Mouse (Mus musculus) hindbrain, embryonic 11.5 days (tissue): Measurements from ENCODE around the gene 2510002D24Rik. TPM values are rescaled to one million over a fixed set of nuclear protein-coding genes. Genes with fewer than 3 reads are reported as not detected.

Experiments used
- ATAC-seq: fragments of 200-750 bp; cut with Nextera tagmentation; 2 replicates; pipeline ENCODE4 v1.8.0; 2017; ENCODE audit warnings: mild to moderate bottlenecking, moderate TSS enrichment, moderate library complexity; ENCODE audit not compliant: low FRiP score
- DNase-seq: peaks from one replicate; pipeline ENCODE4 v3.0.0-alpha.2; 2015; ENCODE audit warnings: low spot score
- H3K27ac ChIP-seq: fragments of 300-500 bp; sonication (generic); 2 replicates; pipeline ENCODE4 v1.5.1; 2014; ENCODE audit warnings: mild to moderate bottlenecking, low read depth, low read length
- H3K27me3 ChIP-seq: fragments of 300-500 bp; sonication (generic); 2 replicates; pipeline ENCODE4 v1.6.1; 2014; ENCODE audit warnings: mild to moderate bottlenecking, low read length, moderate library complexity, mixed read lengths; ENCODE audit not compliant: control insufficient read depth, insufficient read depth
- H3K36me3 ChIP-seq: fragments of 300-500 bp; sonication (generic); 2 replicates; pipeline ENCODE4 v1.6.1; 2014; ENCODE audit warnings: mild to moderate bottlenecking, low read length, moderate library complexity, mixed read lengths; ENCODE audit not compliant: control insufficient read depth, insufficient read depth
- H3K4me1 ChIP-seq: fragments of 300-500 bp; sonication (generic); replicated peaks from 2 replicates; pipeline ENCODE4 v1.6.1; 2014; ENCODE audit warnings: low read length, mixed read lengths; ENCODE audit not compliant: control insufficient read depth, insufficient read depth
- H3K4me2 ChIP-seq: fragments of 300-500 bp; sonication (generic); replicated peaks from 2 replicates; pipeline ENCODE4 v1.6.1; 2014; ENCODE audit warnings: mild to moderate bottlenecking, low read depth, low read length
- H3K4me3 ChIP-seq: fragments of 300-500 bp; sonication (generic); 2 replicates; pipeline ENCODE4 v1.5.1; 2014; ENCODE audit warnings: low read depth, low read length
- H3K9ac ChIP-seq: fragments of 300-500 bp; sonication (generic); 2 replicates; pipeline ENCODE4 v1.6.1; 2014; ENCODE audit warnings: low read depth, low read length
- H3K9me3 ChIP-seq: fragments of 300-500 bp; sonication (generic); 2 replicates; pipeline ENCODE4 v1.6.1; 2016; ENCODE audit warnings: low read length; ENCODE audit not compliant: control insufficient read depth
- WGBS: fragments of 180-500 bp; shearing (Covaris S2); extraction: QIAGEN DNeasy Blood & Tissue Kit; methylation state at CpG from one replicate; pipeline ENCODE4 v1.1.7; 2014; 5-methylcytosine and 5-hydroxymethylcytosine counted together
- polyA plus RNA-seq: library from polyadenylated mRNA; unstranded; fragments of >200 nt; fragmentation: Nextera tagmentation; extraction: Ambion mirVana; gene quantifications from 2 replicates; pipeline ENCODE4 v1.2.1, GENCODE M21; 2014

Gene 2510002D24Rik
- polyA plus RNA-seq, 1 experiment from 2014 or later, result 25.6 TPM

GRCm38 (mm10) chr16:18809001-18809400, 27.4 kb upstream of the 2510002D24Rik start:
- WGBS, result 96% methylated on average over 5 of the region's 5 CpGs
- Histone ChIP-seq H3K27me3 (no peaks in the 10 kb centered on the region), H3K9ac (no peak overlapping the region), H3K4me2 (no peak overlapping the region), H3K27ac (no peak overlapping the region), H3K4me1 (no peaks in the 10 kb centered on the region; the same call in 1 of the 2 replicates), H3K4me3 (no peak overlapping the region), H3K36me3 (no peaks in the 10 kb centered on the region), H3K9me3 (no peaks in the 10 kb centered on the region)
- ATAC-seq (no peak), DNase-seq (no peak)

- H3K9me3 ChIP-seq, result no peaks in the 10 kb centered on the region
- H3K27ac ChIP-seq, result no peak overlapping the region
- H3K4me1 ChIP-seq, result no peaks in the 10 kb centered on the region; the same call in 1 of the 2 replicates
- ATAC-seq (no peak; the same call in 1 of the 2 replicates), DNase-seq (no peak)
- peak overlapping the region; percentile 84 for H3K4me3 ChIP-seq
- H3K9ac ChIP-seq, result peak overlapping the region; percentile 58
- no peaks in the 10 kb centered on the region for H3K27me3 ChIP-seq
- 7% methylated on average over 5 of the region's 5 CpGs for WGBS
- 0 out of 2 replicates have a peak, but pooled peaks cover 3% of the 10 kb centered on the region for H3K36me3 ChIP-seq
- peak overlapping the region; percentile 77 for H3K4me2 ChIP-seq
Observed at GRCm38 (mm10) chr16:18811032-18811431, 25.3 kb upstream of the 2510002D24Rik start.

- Histone ChIP-seq H3K27me3 (no peaks in the 10 kb centered on the region), H3K4me2 (peak within 1 kb of the TSS; percentile 77), H3K4me1 (no peaks in the 10 kb centered on the region; the same call in 1 of the 2 replicates), H3K36me3 (0 out of 2 replicates have a peak, but pooled peaks cover 3% of the 10 kb centered on the region), H3K4me3 (peak within 1 kb of the TSS; percentile 84), H3K27ac (peak within 1 kb of the TSS; percentile 61), H3K9ac (peak within 1 kb of the TSS; percentile 80), H3K9me3 (no peaks in the 10 kb centered on the region)
- peak; percentile 96 for ATAC-seq
- DNase-seq, result peak; percentile 92
- WGBS, result under 1% methylated on average over 42 of the region's 42 CpGs
Observed at GRCm38 (mm10) chr16:18811468-18812384, 24.7 kb upstream of the 2510002D24Rik start, which contains the start of the genes Ufd1 and Cdc45. TSS of gene Ufd1 (plus strand) at chr16:18811779. TSS of gene Cdc45 (minus strand) at chr16:18811987.

GRCm38 (mm10) chr16:18812385-18812910, 23.9 kb upstream of the 2510002D24Rik start:
- Histone ChIP-seq H3K4me2 (peak overlapping the region; percentile 61), H3K4me3 (peak overlapping the region; percentile 84), H3K27ac (peak overlapping the region; percentile 61), H3K27me3 (no peaks in the 10 kb centered on the region), H3K9me3 (no peaks in the 10 kb centered on the region), H3K36me3 (0 out of 2 replicates have a peak, but pooled peaks cover 5% of the 10 kb centered on the region), H3K4me1 (no peaks in the 10 kb centered on the region; the same call in 1 of the 2 replicates), H3K9ac (peak overlapping the region; percentile 80)
- DNase-seq, result no peak
- peak; percentile 65 for ATAC-seq
- 3% methylated on average over 31 of the region's 31 CpGs for WGBS

- H3K36me3 ChIP-seq, result peaks cover 34% of the 10 kb centered on the region
- 88% methylated on average over 1 of the region's 1 CpGs for WGBS
- no peak for ATAC-seq
Observed at GRCm38 (mm10) chr16:18822356-18822755, 14.0 kb upstream of the 2510002D24Rik start.

GRCm38 (mm10) chr16:18822925-18823324, 13.5 kb upstream of the 2510002D24Rik start:
- WGBS, result 78% methylated on average over 4 of the region's 4 CpGs
- DNase-seq, result no peak
- H3K36me3 ChIP-seq, result peaks cover 33% of the 10 kb centered on the region
- no peak for ATAC-seq
- no peak overlapping the region for H3K4me3 ChIP-seq
- H3K27me3 ChIP-seq, result no peaks in the 10 kb centered on the region
- no peak overlapping the region for H3K4me2 ChIP-seq
- H3K9me3 ChIP-seq, result no peaks in the 10 kb centered on the region
- no peaks in the 10 kb centered on the region for H3K4me1 ChIP-seq
- no peak overlapping the region for H3K27ac ChIP-seq
- no peak overlapping the region for H3K9ac ChIP-seq

More at GRCm38 (mm10) chr16:18822356-18822755, 14.0 kb upstream of the 2510002D24Rik start:
- H3K4me2 ChIP-seq, result no peak overlapping the region
- no peaks in the 10 kb centered on the region for H3K9me3 ChIP-seq
- no peak for DNase-seq
- no peak overlapping the region for H3K4me3 ChIP-seq
- no peak overlapping the region for H3K27ac ChIP-seq
- H3K9ac ChIP-seq, result no peak overlapping the region
- no peaks in the 10 kb centered on the region for H3K4me1 ChIP-seq
- no peaks in the 10 kb centered on the region for H3K27me3 ChIP-seq

- Histone ChIP-seq H3K9me3 (no peaks in the 10 kb centered on the region), H3K4me1 (no peaks in the 10 kb centered on the region), H3K27ac (no peak overlapping the region), H3K4me2 (no peak overlapping the region), H3K9ac (no peak overlapping the region), H3K27me3 (no peaks in the 10 kb centered on the region), H3K4me3 (no peak overlapping the region), H3K36me3 (peaks cover 6% of the 10 kb centered on the region; the same call in 1 of the 2 replicates)
- no peak for ATAC-seq
- WGBS, result 93% methylated on average over 3 of the region's 3 CpGs
- DNase-seq, result no peak
Observed at GRCm38 (mm10) chr16:18828630-18829029, 7.7 kb upstream of the 2510002D24Rik start.

- no peaks in the 10 kb centered on the region for H3K27me3 ChIP-seq
- DNase-seq, result no peak
- H3K9ac ChIP-seq, result no peak overlapping the region
- H3K4me1 ChIP-seq, result no peaks in the 10 kb centered on the region
- H3K9me3 ChIP-seq, result no peaks in the 10 kb centered on the region
- H3K27ac ChIP-seq, result no peak overlapping the region
- 94% methylated on average over 6 of the region's 6 CpGs for WGBS
- no peak overlapping the region for H3K4me3 ChIP-seq
- no peak for ATAC-seq
- peaks cover 6% of the 10 kb centered on the region; the same call in 1 of the 2 replicates for H3K36me3 ChIP-seq
- no peak overlapping the region for H3K4me2 ChIP-seq
Observed at GRCm38 (mm10) chr16:18829102-18829501, 7.3 kb upstream of the 2510002D24Rik start.
